ENCODE assay signal across 24 mouse cellular contexts in genomic region chr7:66847299-66847698, GRCm38 (mm10).
"Had no signal": no experiment of that assay in that cellular context is flagged by ENCODE, and none has a peak within 500 bp of the region (broad histone marks: within the 10 kb centered on the region; RNA-seq: fewer than 3 reads in every experiment).

No protein-coding gene starts in this region.

- H3K36me3 ChIP-seq: heart, embryonic 10.5 days; heart, embryonic 12.5 days; hindbrain, embryonic 10.5 days; hindbrain, embryonic 13.5 days; hindbrain, embryonic 15.5 days; kidney, embryonic 15.5 days; liver, embryonic 12.5 days had no signal

- H3K4me2 ChIP-seq: heart, embryonic 12.5 days; hindbrain, embryonic 13.5 days; hindbrain, embryonic 15.5 days; kidney, embryonic 15.5 days; limb, embryonic 13.5 days; limb, embryonic 15.5 days; liver, embryonic 12.5 days had no signal

- ATAC-seq: inflammation-experienced regulatory T-cells, adult 6 months; liver, embryonic 12.5 days had no signal

- H3K9me3 ChIP-seq: heart, embryonic 10.5 days; heart, embryonic 12.5 days; hindbrain, embryonic 10.5 days; hindbrain, embryonic 13.5 days; hindbrain, embryonic 15.5 days; kidney, embryonic 15.5 days; limb, embryonic 13.5 days; limb, embryonic 15.5 days; liver, embryonic 12.5 days had no signal

- H3K27ac ChIP-seq: gastrocnemius, adult 2 months; heart, embryonic 10.5 days; hindbrain, embryonic 10.5 days; hindbrain, embryonic 13.5 days; hindbrain, embryonic 15.5 days; kidney, embryonic 15.5 days; layer of hippocampus, adult 2 months; left cerebral cortex, adult 2 months; limb, embryonic 13.5 days; limb, embryonic 15.5 days; liver, embryonic 12.5 days; liver, embryonic 14.5 days had no signal

- H3K27me3 ChIP-seq: hindbrain, embryonic 15.5 days; kidney, embryonic 15.5 days; limb, embryonic 13.5 days; limb, embryonic 15.5 days had no signal

- H3K9ac ChIP-seq: heart, embryonic 12.5 days; hindbrain, embryonic 13.5 days; hindbrain, embryonic 15.5 days; kidney, embryonic 15.5 days; limb, embryonic 13.5 days; limb, embryonic 15.5 days; liver, embryonic 12.5 days; liver, embryonic 14.5 days had no signal

- DNase-seq: gastrocnemius, adult 2 months; gastrocnemius, postnatal 10 days; gastrocnemius, postnatal 25 days; heart, adult 18-20 months; heart, postnatal 10 days; heart, postnatal 4 days; kidney, adult 18-20 months; kidney, adult 9 months; kidney, postnatal 10 days; kidney, postnatal 25 days; kidney, postnatal 4 days had no signal

- H3K4me3 ChIP-seq: gastrocnemius, adult 2 months; heart, embryonic 10.5 days; heart, embryonic 12.5 days; hindbrain, embryonic 10.5 days; hindbrain, embryonic 13.5 days; hindbrain, embryonic 15.5 days; kidney, embryonic 15.5 days; layer of hippocampus, adult 2 months; left cerebral cortex, adult 2 months; limb, embryonic 13.5 days; limb, embryonic 15.5 days; liver, embryonic 12.5 days had no signal

- H3K4me1 ChIP-seq: hindbrain, embryonic 10.5 days; hindbrain, embryonic 13.5 days; hindbrain, embryonic 15.5 days; liver, embryonic 12.5 days had no signal
